Mouse (Mus musculus): ENCODE measurements at regions not wholly inside any gene's neighbourhood (a gene's known extent, or its start where the extent isn't known, plus 50 kb on each side); places are given as distances from the start of the nearest gene placed in this dataset.

- DNase-seq (ENCODE audit: low spot score): no peak
- Histone ChIP-seq H3K27ac (ENCODE audit: low read depth, low read length) (no peak overlapping the region), H3K9me3 (replicated peaks; ENCODE audit: control insufficient read depth, low read length) (no peaks in the 10 kb centered on the region), H3K36me3 (ENCODE audit: control insufficient read depth, insufficient read depth, low read length) (no peaks in the 10 kb centered on the region), H3K27me3 (replicated peaks; ENCODE audit: control insufficient read depth, insufficient read depth, low read length) (no peaks in the 10 kb centered on the region), H3K4me2 (ENCODE audit: low read length) (no peak overlapping the region), H3K4me1 (ENCODE audit: control insufficient read depth, insufficient read depth, low read length) (no peaks in the 10 kb centered on the region), H3K4me3 (ENCODE audit: low read depth, low read length) (no peak overlapping the region), H3K9ac (ENCODE audit: low read length) (no peak overlapping the region)
- 90% methylated on average over 4 of the region's 4 CpGs for WGBS
- no peak for ATAC-seq
These were observed 602.1 kb downstream of the Ebf1 start for GRCm38 (mm10) chr11:45219239-45219638.

DNA sequence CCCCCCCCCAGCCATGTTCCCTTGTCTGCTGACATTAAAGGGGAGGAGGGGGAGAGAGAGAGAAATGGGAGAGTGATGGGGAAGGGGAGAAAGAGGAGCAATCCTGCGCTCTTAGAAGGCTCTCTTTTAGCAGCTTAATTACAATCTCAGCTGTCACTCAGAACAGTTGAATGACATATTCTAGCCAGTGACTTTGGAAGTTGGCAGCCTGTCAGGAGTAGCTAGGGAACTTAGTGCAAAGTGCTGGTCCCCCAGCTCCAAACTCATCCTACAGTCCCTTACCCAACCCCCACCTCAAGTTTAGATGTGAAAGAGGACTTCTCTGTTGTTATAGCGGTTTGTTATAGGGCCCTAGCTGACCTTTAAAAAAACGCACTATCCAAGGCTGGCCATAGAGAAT, 604.9 kb downstream of the Ebf1 start:
- 56% methylated on average over 3 of the region's 3 CpGs for WGBS
- Histone ChIP-seq H3K36me3 (ENCODE audit: control insufficient read depth, insufficient read depth, low read length) (no peaks in the 10 kb centered on the region), H3K4me3 (ENCODE audit: low read depth, low read length) (no peak overlapping the region), H3K27me3 (replicated peaks; ENCODE audit: control insufficient read depth, insufficient read depth, low read length) (no peaks in the 10 kb centered on the region), H3K4me2 (ENCODE audit: low read length) (no peak overlapping the region), H3K9me3 (replicated peaks; ENCODE audit: control insufficient read depth, low read length) (no peaks in the 10 kb centered on the region), H3K27ac (ENCODE audit: low read depth, low read length) (no peak overlapping the region), H3K9ac (ENCODE audit: low read length) (no peak overlapping the region), H3K4me1 (ENCODE audit: control insufficient read depth, insufficient read depth, low read length) (no peaks in the 10 kb centered on the region)
- DNase-seq (ENCODE audit: low spot score): peak; percentile 44
- peak; percentile 32; the same call in 1 of the 2 replicates for ATAC-seq

DNA sequence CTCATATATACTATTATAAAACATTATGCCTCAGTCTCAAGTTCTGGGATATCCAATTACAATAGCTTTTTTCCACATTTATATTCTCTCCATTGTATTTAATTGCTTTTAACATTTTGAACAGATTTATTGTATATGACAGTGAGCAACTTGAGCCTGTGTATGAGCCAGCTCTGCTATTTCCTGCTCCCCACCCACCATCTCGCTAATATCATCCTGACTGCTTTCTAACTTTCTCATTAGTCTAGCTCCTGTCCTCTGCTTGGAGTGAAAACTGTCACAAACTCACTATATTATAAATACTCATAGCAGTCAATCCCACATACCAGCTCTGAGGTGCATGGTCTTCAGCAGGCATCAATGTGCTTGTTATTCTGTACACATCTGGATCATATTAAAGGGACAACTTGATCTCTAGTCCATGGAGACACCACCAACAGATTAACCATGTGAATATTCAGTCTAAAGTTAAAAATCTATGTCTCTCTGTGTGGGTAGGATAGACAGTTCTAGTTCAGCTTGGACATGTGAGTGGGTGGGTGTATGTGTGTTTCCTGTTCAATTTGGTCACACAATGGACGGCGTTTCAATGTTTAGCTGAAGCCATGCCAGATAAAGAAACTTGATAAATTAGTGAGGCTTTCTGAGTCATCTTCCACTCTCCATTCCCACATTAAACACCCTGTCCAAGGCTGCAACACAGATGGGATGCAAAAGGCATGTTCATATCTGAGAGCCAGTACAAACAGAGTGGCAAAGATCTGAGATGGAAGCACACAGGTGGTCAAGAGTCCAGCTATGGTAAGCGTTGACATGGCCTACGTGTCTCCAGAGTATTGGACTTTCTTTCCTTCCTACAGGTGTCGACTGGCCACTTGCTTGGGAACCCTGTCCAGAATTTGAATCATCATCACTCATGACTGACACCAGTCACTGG, 616.1 kb upstream of the Clint1 start:
- 92% methylated on average over 6 of the region's 6 CpGs for WGBS
- no peak overlapping the region for H3K9ac ChIP-seq (ENCODE audit: low read length)
- no peaks in the 10 kb centered on the region for H3K36me3 ChIP-seq (ENCODE audit: control insufficient read depth, insufficient read depth, low read length)
- no peak overlapping the region for H3K4me3 ChIP-seq (ENCODE audit: low read depth, low read length)
- no peak overlapping the region for H3K27ac ChIP-seq (ENCODE audit: low read depth, low read length)
- DNase-seq (ENCODE audit: low spot score) (no peak), ATAC-seq (no peak)
- H3K27me3 ChIP-seq (replicated peaks; ENCODE audit: control insufficient read depth, insufficient read depth, low read length): no peaks in the 10 kb centered on the region
- H3K9me3 ChIP-seq (replicated peaks; ENCODE audit: control insufficient read depth, low read length): no peaks in the 10 kb centered on the region
- H3K4me2 ChIP-seq (ENCODE audit: low read length): no peak overlapping the region
- no peaks in the 10 kb centered on the region for H3K4me1 ChIP-seq (ENCODE audit: control insufficient read depth, insufficient read depth, low read length)

DNA sequence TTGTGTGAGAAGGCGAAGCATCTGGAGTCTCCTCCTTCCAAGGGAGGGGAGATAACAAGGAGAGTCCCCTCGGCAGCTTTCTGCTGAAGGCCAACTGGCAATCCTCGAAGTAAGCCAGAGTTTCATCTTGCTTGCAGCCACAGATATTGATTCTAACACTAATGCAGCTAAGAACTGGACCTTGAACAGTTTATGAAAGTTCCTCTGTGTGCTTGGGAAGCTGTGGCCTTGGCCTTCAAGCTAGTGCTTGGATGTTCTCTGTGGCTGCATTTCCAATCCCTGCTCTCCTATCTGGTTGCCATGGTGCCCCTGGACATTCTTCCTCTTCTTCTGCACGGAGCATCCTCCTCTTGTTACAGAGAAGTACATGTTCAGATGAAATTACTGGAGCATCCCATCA, 614.8 kb upstream of the Clint1 start:
- Histone ChIP-seq H3K9ac (ENCODE audit: low read length) (no peak overlapping the region), H3K27ac (ENCODE audit: low read depth, low read length) (no peak overlapping the region), H3K9me3 (replicated peaks; ENCODE audit: control insufficient read depth, low read length) (no peaks in the 10 kb centered on the region), H3K4me3 (ENCODE audit: low read depth, low read length) (no peak overlapping the region), H3K36me3 (ENCODE audit: control insufficient read depth, insufficient read depth, low read length) (no peaks in the 10 kb centered on the region), H3K27me3 (replicated peaks; ENCODE audit: control insufficient read depth, insufficient read depth, low read length) (no peaks in the 10 kb centered on the region), H3K4me2 (ENCODE audit: low read length) (no peak overlapping the region), H3K4me1 (ENCODE audit: control insufficient read depth, insufficient read depth, low read length) (no peaks in the 10 kb centered on the region)
- 75% methylated on average over 4 of the region's 4 CpGs for WGBS
- DNase-seq (ENCODE audit: low spot score) (no peak), ATAC-seq (no peak)

DNA sequence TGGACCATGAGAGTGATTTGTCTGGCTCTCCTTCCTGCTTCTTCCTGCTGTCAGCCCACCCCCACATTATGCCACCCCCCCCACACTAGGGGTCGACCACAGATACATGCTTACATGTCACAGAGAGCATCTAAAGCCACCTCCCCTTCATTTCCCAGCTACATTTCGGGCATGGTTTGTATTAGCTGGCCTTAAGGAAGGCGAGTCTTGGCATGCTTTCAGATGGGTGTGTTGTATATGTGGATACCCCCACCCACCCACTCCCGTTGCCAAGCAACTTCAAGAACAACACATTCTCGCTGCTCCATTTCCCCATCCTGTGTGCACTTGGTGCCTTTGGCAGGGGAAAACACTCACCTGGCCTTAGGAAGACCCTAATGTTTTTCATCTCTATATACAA, 612.8 kb upstream of the Clint1 start:
- Histone ChIP-seq H3K4me3 (ENCODE audit: low read depth, low read length) (no peak overlapping the region), H3K27me3 (replicated peaks; ENCODE audit: control insufficient read depth, insufficient read depth, low read length) (no peaks in the 10 kb centered on the region), H3K36me3 (ENCODE audit: control insufficient read depth, insufficient read depth, low read length) (no peaks in the 10 kb centered on the region), H3K4me1 (ENCODE audit: control insufficient read depth, insufficient read depth, low read length) (no peaks in the 10 kb centered on the region), H3K4me2 (ENCODE audit: low read length) (no peak overlapping the region), H3K9me3 (replicated peaks; ENCODE audit: control insufficient read depth, low read length) (no peaks in the 10 kb centered on the region), H3K27ac (ENCODE audit: low read depth, low read length) (no peak overlapping the region), H3K9ac (ENCODE audit: low read length) (no peak overlapping the region)
- DNase-seq (ENCODE audit: low spot score) (peak; percentile 31), ATAC-seq (no peak)
- 75% methylated on average over 5 of the region's 5 CpGs for WGBS

DNA sequence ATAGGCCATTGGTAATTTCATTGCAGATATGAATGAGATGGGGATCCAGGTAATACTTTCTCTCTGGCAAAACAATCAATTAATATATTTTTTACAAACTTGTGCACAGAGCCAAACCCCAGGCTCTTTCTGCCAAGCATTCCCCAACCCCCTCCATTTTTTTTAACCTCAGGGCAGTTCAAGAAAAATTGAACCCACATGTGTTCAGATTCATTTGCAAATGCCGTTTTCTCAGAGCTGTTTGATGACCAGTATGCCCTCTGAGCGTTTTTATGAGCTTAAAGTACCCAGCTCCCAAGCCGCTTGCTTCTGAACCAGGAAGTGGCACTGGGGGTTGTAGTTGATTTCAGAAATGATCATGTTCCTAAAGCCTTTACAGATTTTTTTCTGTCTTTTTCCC, 611.4 kb upstream of the Clint1 start:
- no peak overlapping the region for H3K27ac ChIP-seq (ENCODE audit: low read depth, low read length)
- H3K9ac ChIP-seq (ENCODE audit: low read length): no peak overlapping the region
- no peaks in the 10 kb centered on the region for H3K9me3 ChIP-seq (replicated peaks; ENCODE audit: control insufficient read depth, low read length)
- no peaks in the 10 kb centered on the region for H3K36me3 ChIP-seq (ENCODE audit: control insufficient read depth, insufficient read depth, low read length)
- WGBS: 66% methylated on average over 3 of the region's 3 CpGs
- DNase-seq (ENCODE audit: low spot score) (no peak), ATAC-seq (no peak)
- no peak overlapping the region for H3K4me3 ChIP-seq (ENCODE audit: low read depth, low read length)
- no peak overlapping the region for H3K4me2 ChIP-seq (ENCODE audit: low read length)
- H3K4me1 ChIP-seq (ENCODE audit: control insufficient read depth, insufficient read depth, low read length): no peaks in the 10 kb centered on the region
- no peaks in the 10 kb centered on the region for H3K27me3 ChIP-seq (replicated peaks; ENCODE audit: control insufficient read depth, insufficient read depth, low read length)

DNA sequence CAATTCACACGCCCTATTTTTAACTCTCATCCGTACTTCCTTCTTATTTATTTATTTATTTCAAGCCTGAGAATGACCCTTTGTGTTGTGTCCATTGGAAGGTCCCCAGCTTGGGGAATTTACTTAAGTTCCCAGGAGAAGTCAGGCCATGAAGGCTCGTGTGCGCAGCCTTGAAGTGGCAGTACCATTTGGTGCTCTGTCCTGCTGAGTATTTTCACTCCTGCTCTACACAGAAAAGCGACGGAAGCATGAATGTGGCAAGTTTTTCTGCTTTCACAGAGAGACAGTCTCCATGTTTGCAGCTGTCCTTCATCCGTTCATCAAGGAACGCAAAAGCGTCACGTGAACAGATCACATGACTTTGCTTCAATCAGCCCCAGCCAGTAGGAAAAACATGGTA, 610.2 kb upstream of the Clint1 start:
- WGBS: 79% methylated on average over 10 of the region's 10 CpGs
- H3K27ac ChIP-seq (ENCODE audit: low read depth, low read length): no peak overlapping the region
- H3K4me3 ChIP-seq (ENCODE audit: low read depth, low read length): no peak overlapping the region
- H3K4me2 ChIP-seq (ENCODE audit: low read length): no peak overlapping the region
- no peaks in the 10 kb centered on the region for H3K9me3 ChIP-seq (replicated peaks; ENCODE audit: control insufficient read depth, low read length)
- DNase-seq (ENCODE audit: low spot score) (no peak), ATAC-seq (no peak)
- no peaks in the 10 kb centered on the region for H3K4me1 ChIP-seq (ENCODE audit: control insufficient read depth, insufficient read depth, low read length)
- no peaks in the 10 kb centered on the region for H3K27me3 ChIP-seq (replicated peaks; ENCODE audit: control insufficient read depth, insufficient read depth, low read length)
- no peaks in the 10 kb centered on the region for H3K36me3 ChIP-seq (ENCODE audit: control insufficient read depth, insufficient read depth, low read length)
- H3K9ac ChIP-seq (ENCODE audit: low read length): no peak overlapping the region

DNA sequence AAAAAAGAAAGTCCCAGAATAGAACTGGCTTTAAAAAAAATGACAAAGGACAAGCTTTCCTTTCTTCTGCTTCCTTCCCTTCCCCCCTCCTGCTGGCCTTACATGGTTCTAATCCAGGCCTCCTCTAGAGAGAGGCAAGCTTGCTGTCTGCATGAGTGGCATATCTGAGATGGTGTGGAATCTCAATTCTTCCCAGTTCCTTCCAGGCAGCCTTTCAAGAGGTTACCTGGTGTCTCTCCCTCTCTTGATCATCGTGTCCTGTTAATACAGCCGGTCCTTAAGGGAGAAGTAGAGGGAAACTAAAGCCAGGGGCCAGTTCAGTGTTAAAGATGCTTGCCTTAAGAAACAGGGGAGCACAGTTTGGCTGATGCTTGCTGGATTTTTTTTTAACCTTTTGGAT, 607.1 kb upstream of the Clint1 start:
- Histone ChIP-seq H3K4me3 (ENCODE audit: low read depth, low read length) (no peak overlapping the region), H3K9me3 (replicated peaks; ENCODE audit: control insufficient read depth, low read length) (no peaks in the 10 kb centered on the region), H3K27me3 (replicated peaks; ENCODE audit: control insufficient read depth, insufficient read depth, low read length) (no peaks in the 10 kb centered on the region), H3K4me2 (ENCODE audit: low read length) (no peak overlapping the region), H3K27ac (ENCODE audit: low read depth, low read length) (no peak overlapping the region), H3K9ac (ENCODE audit: low read length) (no peak overlapping the region), H3K4me1 (ENCODE audit: control insufficient read depth, insufficient read depth, low read length) (no peaks in the 10 kb centered on the region), H3K36me3 (ENCODE audit: control insufficient read depth, insufficient read depth, low read length) (no peaks in the 10 kb centered on the region)
- ATAC-seq (no peak), DNase-seq (ENCODE audit: low spot score) (no peak)
- WGBS: 80% methylated on average over 2 of the region's 2 CpGs

DNA sequence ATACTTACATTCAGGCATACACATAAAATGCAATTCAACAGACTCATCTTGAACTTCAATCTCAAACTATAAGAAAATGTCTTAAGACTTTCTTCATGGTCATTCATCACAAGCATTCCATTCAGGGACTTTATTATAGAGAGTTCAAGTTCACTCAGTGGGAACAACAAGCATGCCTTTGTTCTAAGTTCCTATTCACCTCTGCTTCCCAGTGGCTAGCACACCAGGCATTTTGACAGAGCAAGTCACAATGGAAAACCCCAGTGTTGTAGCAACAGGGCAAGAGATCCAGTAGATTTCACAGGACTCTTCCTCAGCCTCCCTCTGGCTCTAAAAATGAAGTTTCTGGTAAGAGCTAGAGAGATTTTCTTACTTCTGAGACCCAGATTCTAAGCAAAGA, 595.8 kb upstream of the Clint1 start:
- H3K27ac ChIP-seq (ENCODE audit: low read depth, low read length): no peak overlapping the region
- H3K4me1 ChIP-seq (ENCODE audit: control insufficient read depth, insufficient read depth, low read length): no peaks in the 10 kb centered on the region
- H3K4me3 ChIP-seq (ENCODE audit: low read depth, low read length): no peak overlapping the region
- no peak overlapping the region for H3K4me2 ChIP-seq (ENCODE audit: low read length)
- ATAC-seq (no peak), DNase-seq (ENCODE audit: low spot score) (no peak)
- H3K9ac ChIP-seq (ENCODE audit: low read length): no peak overlapping the region
- no peaks in the 10 kb centered on the region for H3K9me3 ChIP-seq (replicated peaks; ENCODE audit: control insufficient read depth, low read length)
- H3K27me3 ChIP-seq (replicated peaks; ENCODE audit: control insufficient read depth, insufficient read depth, low read length): no peaks in the 10 kb centered on the region
- no peaks in the 10 kb centered on the region for H3K36me3 ChIP-seq (ENCODE audit: control insufficient read depth, insufficient read depth, low read length)

Data from forebrain, embryonic 14.5 days (tissue).